Mouse (Mus musculus): ENCODE measurements around the gene Arf1.

DNA sequence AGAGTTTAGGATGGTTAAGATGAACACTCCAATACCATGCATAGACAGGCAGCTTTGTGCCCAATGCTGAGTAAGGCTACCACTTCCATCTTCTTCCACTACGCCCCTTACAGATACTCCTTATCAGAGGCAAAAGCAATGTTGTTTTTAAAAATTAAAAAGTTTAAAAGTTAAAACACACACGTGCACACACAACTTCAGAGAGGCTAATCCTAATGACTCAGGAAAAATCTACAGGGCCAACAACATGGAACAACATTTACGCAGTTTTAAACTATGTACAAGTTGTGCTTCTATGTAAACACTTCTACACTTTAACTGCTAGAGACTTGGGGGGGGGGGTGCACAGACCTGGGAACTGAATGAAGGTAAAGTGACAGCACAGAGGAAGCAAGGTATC is 4.0 kb downstream of the Arf1 start:
- no peak for TF ChIP-seq GATA1 (IDR thresholded peaks at IDR 0.05; ENCODE audit: borderline replicate concordance, low read length)
- TF ChIP-seq CTCF (IDR thresholded peaks at IDR 0.05; ENCODE audit: low read depth, low read length), result no peak
- TF ChIP-seq POLR2AphosphoS5 (IDR thresholded peaks at IDR 0.05; ENCODE audit: insufficient replicate concordance, low read depth, low read length), result no peak
- TF ChIP-seq TAL1 (conservative IDR thresholded peaks at IDR 0.05; ENCODE audit: low read depth, low read length), result no peak
- TF ChIP-seq GATA2 (IDR thresholded peaks at IDR 0.05; ENCODE audit: borderline replicate concordance, low read depth, low read length), result no peak
